Mouse (Mus musculus): ENCODE measurements around the gene A1cf. TPM values are rescaled to one million over a fixed set of nuclear protein-coding genes. Genes with fewer than 3 reads are reported as not detected.

Gene A1cf
- polyA plus RNA-seq, 1 experiment from 2014 or later, result not detected

DNA sequence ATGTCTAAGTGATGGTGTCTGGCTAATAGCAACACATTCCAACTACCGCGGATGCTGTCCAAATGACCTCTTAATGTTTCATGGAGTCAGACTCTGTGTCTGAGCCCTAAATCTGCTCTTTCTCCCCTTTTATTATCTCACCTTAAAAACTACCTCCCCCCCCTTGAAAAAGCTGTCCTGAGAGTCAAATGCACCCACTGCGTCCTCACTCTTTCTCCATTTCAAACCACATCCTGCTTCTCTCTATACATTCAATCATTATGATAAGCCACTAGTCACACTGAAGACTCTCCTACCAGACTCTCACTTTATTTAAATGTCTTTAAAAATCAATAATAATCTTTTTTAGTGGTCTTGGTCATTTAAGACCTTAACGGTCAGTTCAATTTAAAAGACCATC is 51.8 kb downstream of the A1cf start:
- DNase-seq (ENCODE audit: low spot score) (no peak), ATAC-seq (no peak)
- H3K4me2 ChIP-seq (replicated peaks; ENCODE audit: low read depth, low read length), result no peak overlapping the region
- 92% methylated on average over 4 of the region's 4 CpGs for WGBS
- H3K36me3 ChIP-seq (ENCODE audit: insufficient read depth, low read length), result no peaks in the 10 kb centered on the region
- H3K4me3 ChIP-seq (ENCODE audit: low read depth, low read length), result no peak overlapping the region
- no peak overlapping the region for H3K9ac ChIP-seq (replicated peaks; ENCODE audit: low read depth)
- no peaks in the 10 kb centered on the region for H3K9me3 ChIP-seq (ENCODE audit: low read length)
- H3K27me3 ChIP-seq (replicated peaks; ENCODE audit: insufficient read depth, low read length), result no peaks in the 10 kb centered on the region
- H3K27ac ChIP-seq (ENCODE audit: low read length), result no peak overlapping the region
- no peak for TF ChIP-seq CTCF (IDR thresholded peaks at IDR 0.05)
- no peak for TF ChIP-seq EP300 (IDR thresholded peaks at IDR 0.05)
- no peaks in the 10 kb centered on the region for H3K4me1 ChIP-seq (ENCODE audit: insufficient read depth, low read depth, low read length)

DNA sequence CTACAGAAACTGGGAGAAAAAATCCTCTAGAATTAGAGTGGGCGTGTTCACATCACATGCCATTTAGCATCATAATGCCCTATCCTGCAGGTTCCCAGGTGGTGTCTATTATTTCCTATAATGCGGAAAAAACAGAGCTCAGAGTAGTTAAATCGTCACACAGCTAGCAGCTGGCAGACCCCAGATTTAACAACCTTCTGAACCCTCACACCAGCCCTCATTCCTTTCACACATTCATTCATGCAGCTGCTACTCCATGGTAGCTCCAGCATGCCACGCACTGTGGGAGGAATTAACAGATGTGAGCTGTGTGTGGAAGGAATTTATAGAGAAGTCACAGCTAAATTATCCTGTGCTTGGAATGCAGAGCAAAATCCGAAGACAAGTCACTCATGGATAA is 53.3 kb downstream of the A1cf start:
- ATAC-seq, result no peak
- no peak overlapping the region for H3K4me3 ChIP-seq (ENCODE audit: low read depth, low read length)
- H3K27ac ChIP-seq (ENCODE audit: low read length), result no peak overlapping the region
- no peaks in the 10 kb centered on the region for H3K27me3 ChIP-seq (replicated peaks; ENCODE audit: insufficient read depth, low read length)
- no peaks in the 10 kb centered on the region for H3K9me3 ChIP-seq (ENCODE audit: low read length)
- WGBS, result 74% methylated on average over 5 of the region's 5 CpGs
- H3K9ac ChIP-seq (replicated peaks; ENCODE audit: low read depth), result no peak overlapping the region
- H3K4me1 ChIP-seq (ENCODE audit: insufficient read depth, low read depth, low read length), result no peaks in the 10 kb centered on the region
- no peaks in the 10 kb centered on the region for H3K36me3 ChIP-seq (ENCODE audit: insufficient read depth, low read length)
- DNase-seq (ENCODE audit: low spot score), result no peak
- no peak for TF ChIP-seq EP300 (IDR thresholded peaks at IDR 0.05)
- TF ChIP-seq CTCF (IDR thresholded peaks at IDR 0.05), result no peak
- H3K4me2 ChIP-seq (replicated peaks; ENCODE audit: low read depth, low read length), result no peak overlapping the region

GRCm38 (mm10) chr19:31923615-31924352 is 55.2 kb downstream of the A1cf start:
- Histone ChIP-seq H3K4me1 (ENCODE audit: insufficient read depth, low read depth, low read length) (no peaks in the 10 kb centered on the region), H3K27ac (ENCODE audit: low read length) (no peak overlapping the region), H3K36me3 (ENCODE audit: insufficient read depth, low read length) (no peaks in the 10 kb centered on the region), H3K4me3 (ENCODE audit: low read depth, low read length) (no peak overlapping the region), H3K4me2 (replicated peaks; ENCODE audit: low read depth, low read length) (no peak overlapping the region), H3K9ac (replicated peaks; ENCODE audit: low read depth) (no peak overlapping the region), H3K27me3 (replicated peaks; ENCODE audit: insufficient read depth, low read length) (no peaks in the 10 kb centered on the region), H3K9me3 (ENCODE audit: low read length) (no peaks in the 10 kb centered on the region)
- no peak for TF ChIP-seq EP300 (IDR thresholded peaks at IDR 0.05)
- 73% methylated on average over 6 of the region's 6 CpGs for WGBS
- ATAC-seq, result no peak
- DNase-seq (ENCODE audit: low spot score), result no peak

DNA sequence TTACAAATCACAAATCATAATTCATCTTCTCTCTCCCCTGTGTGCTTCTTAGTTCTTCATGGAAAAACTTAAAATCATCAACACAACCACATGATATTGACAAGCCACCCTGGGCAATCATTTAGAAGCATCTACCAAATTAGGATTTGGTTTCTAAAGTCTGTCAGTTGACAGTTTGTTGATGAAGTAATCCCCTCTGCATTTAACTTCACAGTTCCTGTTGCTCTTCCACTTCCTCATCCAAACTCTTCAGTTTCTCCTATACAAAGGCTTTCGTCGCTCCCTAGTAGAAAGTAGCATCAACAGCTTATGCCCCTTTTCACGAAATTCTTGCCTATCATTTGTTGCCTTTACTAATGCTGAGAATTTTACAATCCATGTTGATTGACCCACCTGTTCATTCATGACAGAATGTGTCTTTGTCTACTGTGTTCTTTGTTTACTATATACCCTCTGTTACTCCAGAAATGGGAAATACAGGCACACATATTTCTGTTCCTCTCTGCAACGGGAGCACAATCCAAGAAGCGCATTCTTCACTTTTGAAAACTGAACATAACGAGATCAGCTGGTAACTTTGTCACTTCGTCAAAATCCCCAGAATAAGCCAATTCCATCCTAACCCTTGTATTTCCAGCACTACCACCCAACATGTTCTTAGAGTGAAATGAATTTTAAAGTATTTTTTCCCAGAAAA is 82.4 kb downstream of the A1cf start:
- 66% methylated on average over 7 of the region's 7 CpGs for WGBS
- no peak overlapping the region for H3K27ac ChIP-seq (ENCODE audit: low read length)
- no peak overlapping the region for H3K4me3 ChIP-seq (ENCODE audit: low read depth, low read length)
- H3K27me3 ChIP-seq (replicated peaks; ENCODE audit: insufficient read depth, low read length), result no peaks in the 10 kb centered on the region
- ATAC-seq (no peak), DNase-seq (ENCODE audit: low spot score) (no peak)
- no peaks in the 10 kb centered on the region for H3K9me3 ChIP-seq (ENCODE audit: low read length)
- no peaks in the 10 kb centered on the region for H3K36me3 ChIP-seq (ENCODE audit: insufficient read depth, low read length)
- H3K9ac ChIP-seq (replicated peaks; ENCODE audit: low read depth), result no peak overlapping the region
- no peaks in the 10 kb centered on the region for H3K4me1 ChIP-seq (ENCODE audit: insufficient read depth, low read depth, low read length)
- no peak for TF ChIP-seq CTCF (IDR thresholded peaks at IDR 0.05)
- no peak for TF ChIP-seq EP300 (IDR thresholded peaks at IDR 0.05)
- no peak overlapping the region for H3K4me2 ChIP-seq (replicated peaks; ENCODE audit: low read depth, low read length)

DNA sequence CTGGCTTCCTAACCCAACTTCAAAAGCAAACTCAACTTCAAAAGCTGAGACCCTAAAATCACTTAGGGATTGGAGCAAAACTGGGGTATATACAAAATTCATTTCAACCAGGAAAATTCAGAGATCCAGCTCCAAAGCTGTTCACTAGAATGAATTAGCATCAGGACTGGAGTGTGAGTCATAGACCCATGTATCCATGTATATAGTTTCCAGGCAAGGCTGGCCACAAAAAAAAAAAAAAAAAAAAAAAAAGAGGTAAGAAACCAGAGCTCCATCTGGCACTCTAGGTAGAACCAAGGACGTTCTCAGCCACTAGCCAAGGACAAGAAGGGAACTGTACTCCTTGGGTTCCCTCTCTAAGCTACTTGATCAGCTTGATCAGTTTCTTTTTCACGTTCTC is 85.2 kb downstream of the A1cf start:
- Histone ChIP-seq H3K27ac (ENCODE audit: low read length) (no peak overlapping the region), H3K4me1 (ENCODE audit: insufficient read depth, low read depth, low read length) (no peaks in the 10 kb centered on the region), H3K27me3 (replicated peaks; ENCODE audit: insufficient read depth, low read length) (no peaks in the 10 kb centered on the region), H3K36me3 (ENCODE audit: insufficient read depth, low read length) (no peaks in the 10 kb centered on the region), H3K4me3 (ENCODE audit: low read depth, low read length) (no peak overlapping the region), H3K9ac (replicated peaks; ENCODE audit: low read depth) (no peak overlapping the region), H3K4me2 (replicated peaks; ENCODE audit: low read depth, low read length) (no peak overlapping the region), H3K9me3 (ENCODE audit: low read length) (no peaks in the 10 kb centered on the region)
- TF ChIP-seq CTCF (IDR thresholded peaks at IDR 0.05) (no peak), EP300 (IDR thresholded peaks at IDR 0.05) (no peak)
- 79% methylated on average over 2 of the region's 2 CpGs for WGBS
- ATAC-seq (no peak), DNase-seq (ENCODE audit: low spot score) (no peak)

DNA sequence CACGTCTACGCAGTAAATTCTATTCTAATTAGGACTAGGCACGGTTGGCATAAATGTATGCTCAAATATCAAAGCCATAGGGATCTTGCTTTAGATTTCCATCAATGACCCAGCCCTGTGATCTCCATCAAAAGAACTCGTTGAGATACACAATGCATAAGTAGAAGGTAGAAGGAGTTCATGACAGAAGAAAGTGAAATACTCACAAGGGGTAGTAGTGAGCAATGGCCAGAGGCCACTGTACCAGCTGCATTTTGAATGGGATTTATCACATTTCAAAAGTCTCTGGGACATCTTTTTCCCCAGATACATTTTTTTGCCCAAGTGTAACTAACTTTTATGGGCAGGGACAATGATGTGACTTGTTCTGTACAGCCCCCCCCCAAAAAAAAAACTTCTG is 85.7 kb downstream of the A1cf start:
- Histone ChIP-seq H3K4me1 (ENCODE audit: insufficient read depth, low read depth, low read length) (no peaks in the 10 kb centered on the region), H3K9ac (replicated peaks; ENCODE audit: low read depth) (no peak overlapping the region), H3K9me3 (ENCODE audit: low read length) (no peaks in the 10 kb centered on the region), H3K27me3 (replicated peaks; ENCODE audit: insufficient read depth, low read length) (no peaks in the 10 kb centered on the region), H3K36me3 (ENCODE audit: insufficient read depth, low read length) (no peaks in the 10 kb centered on the region), H3K27ac (ENCODE audit: low read length) (no peak overlapping the region), H3K4me3 (ENCODE audit: low read depth, low read length) (no peak overlapping the region), H3K4me2 (replicated peaks; ENCODE audit: low read depth, low read length) (no peak overlapping the region)
- 85% methylated on average over 4 of the region's 4 CpGs for WGBS
- ATAC-seq (no peak), DNase-seq (ENCODE audit: low spot score) (no peak)
- no peak for TF ChIP-seq EP300 (IDR thresholded peaks at IDR 0.05)
- no peak for TF ChIP-seq CTCF (IDR thresholded peaks at IDR 0.05)

Measured in lung, postnatal 0 days (tissue).